Mouse (Mus musculus) urinary bladder, adult 2 months (tissue): ENCODE results near the gene Fancg. TPM values are rescaled to one million over a fixed set of nuclear protein-coding genes. Genes with fewer than 3 reads are reported as not detected.

Experiments used
- DNase-seq: peaks from one replicate; pipeline ENCODE4 v3.0.0; 2022; ENCODE audit warnings: low spot score
- polyA plus RNA-seq: library from polyadenylated mRNA; depleted of rRNA; stranded (reverse); fragments of >200 nt; gene quantifications from 2 replicates; pipeline ENCODE4 v1.2.3, GENCODE M21; 2012; rRNA removed

Fancg gene
- polyA plus RNA-seq, result 9.5 and 11.6 TPM in 2 replicates

DNA sequence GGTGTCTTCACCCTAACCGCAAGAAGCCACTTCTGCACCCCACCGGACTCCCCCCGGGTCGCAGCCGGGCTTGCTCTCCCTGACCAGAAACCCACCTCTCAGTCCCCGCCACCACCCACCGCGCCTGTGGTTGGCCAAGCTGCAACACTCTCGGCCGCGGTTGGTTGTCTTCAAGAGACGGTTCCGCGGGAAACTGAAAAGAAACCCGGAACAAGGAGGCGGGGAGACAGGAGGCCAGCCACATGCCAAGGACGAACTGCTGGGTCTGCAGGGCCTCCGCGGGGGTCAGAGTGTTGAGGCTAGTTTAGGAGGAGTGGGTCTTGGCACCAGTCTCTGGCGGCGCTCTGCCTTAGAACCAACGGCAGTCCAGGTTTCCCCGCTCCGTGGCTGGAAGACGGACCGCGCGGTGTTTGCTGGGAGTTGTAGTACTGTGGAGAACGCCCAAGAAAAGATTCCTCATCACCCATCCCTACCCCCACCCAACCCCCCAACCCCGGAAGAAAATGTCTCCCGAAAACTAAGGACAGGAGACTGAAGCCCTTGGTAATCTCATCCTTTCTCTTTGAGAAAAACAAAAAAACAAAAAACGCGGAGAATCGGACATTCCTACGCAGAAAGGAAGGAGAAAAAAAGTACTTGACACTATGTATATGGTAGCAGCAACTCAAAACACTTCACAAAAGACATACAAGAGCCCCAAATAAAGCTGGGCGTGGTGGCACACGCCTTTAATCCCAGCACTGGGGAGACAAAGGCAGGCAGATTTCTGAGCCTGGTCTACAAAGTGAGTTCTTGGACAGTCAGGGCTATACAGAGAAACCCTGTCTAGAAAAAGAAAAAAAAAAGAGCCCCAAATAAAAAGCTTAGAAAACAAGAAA is at the start of gene Fancg:
Gene Fancg, minus strand, starts transcription at position 346 of the 878 bp plus-strand sequence.
- peak; percentile 66 for DNase-seq

DNA sequence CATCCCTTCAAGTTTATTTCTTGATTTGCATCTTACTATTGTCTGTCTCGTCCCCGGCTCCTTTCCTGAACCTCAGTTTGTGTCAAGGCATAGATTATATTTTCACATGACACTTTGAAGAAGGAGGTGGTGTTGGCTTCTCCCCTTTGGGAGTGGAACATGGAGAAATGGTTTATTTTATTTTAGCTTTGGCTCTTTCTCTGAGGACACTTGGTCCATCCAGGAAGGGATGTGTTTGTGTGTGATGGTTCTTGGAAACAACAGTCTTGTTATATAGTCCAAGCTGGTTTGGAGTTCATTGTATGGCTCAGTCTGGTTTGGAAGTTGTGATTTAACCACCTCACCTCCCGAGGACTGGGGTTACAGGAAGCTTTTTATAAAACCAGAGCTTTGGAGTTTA is 49.4 kb upstream of the Fancg start:
- DNase-seq, result no peak

DNA sequence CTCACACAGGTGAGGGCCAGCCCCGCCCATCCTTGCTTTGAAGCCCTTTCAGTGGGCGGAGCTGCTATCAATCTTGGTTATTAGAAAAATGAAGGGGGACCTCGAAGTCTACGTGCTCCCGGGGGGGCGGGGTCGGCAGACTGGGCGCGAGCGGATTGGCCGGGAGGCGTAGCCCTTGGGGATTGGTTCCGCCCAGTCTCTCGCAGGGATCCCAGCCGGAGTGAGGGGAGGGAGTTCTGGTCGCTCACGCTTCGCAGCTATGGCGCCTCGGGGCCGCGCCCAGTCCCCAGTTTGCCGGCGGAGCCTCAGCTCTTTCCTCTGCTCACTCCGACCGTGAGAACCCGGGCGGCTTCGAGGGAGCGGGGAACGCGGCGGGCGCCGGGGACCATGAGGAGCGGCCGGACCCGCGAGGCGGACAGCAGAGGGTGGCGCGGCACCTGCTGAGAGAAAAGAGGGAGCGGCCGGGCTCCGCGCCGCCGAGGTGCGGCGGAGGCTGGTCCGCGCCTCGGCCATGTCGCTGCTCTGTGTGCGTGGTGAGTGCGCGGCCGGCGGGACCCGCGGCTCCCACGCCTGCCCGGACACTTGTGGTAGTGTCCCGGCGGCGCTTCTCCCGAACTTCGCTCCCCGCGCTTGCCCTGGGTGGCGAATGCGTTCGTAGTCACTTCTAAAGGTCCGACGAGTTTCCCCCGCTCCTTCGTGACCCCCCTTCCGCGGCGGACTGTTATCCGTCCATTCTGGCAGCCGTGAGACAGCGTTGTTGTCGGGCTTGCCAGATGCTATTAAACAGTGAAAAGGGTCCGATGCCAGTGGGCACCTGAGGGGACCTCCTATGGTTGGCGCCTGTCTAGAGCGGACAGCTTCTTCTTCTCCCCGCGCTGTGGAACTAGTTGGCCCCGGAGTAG is 48.7 kb upstream of the Fancg start, which contains the start of gene Unc13b:
Gene Unc13b, plus strand, starts transcription at position 201 of the 902 bp plus-strand sequence.
- peak; percentile 74 for DNase-seq

DNA sequence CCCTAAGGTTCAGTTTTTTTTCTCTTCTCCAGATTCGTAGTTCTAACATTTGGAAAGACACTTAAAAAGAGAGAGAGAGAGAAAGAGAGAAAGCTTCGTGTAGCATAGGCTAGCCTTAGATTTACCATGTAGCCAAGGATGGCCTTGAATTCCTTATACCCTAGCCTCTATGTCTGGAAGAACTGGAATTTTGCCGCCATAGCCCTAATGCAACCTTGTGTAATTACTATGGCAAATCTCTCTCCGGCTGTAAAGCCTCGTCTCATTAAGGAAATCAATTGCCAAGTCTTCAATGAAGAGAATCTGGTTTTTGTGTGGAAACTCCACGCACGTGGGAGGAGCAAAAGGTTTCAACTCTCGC is 48.1 kb upstream of the Fancg start:
- no peak for DNase-seq

DNA sequence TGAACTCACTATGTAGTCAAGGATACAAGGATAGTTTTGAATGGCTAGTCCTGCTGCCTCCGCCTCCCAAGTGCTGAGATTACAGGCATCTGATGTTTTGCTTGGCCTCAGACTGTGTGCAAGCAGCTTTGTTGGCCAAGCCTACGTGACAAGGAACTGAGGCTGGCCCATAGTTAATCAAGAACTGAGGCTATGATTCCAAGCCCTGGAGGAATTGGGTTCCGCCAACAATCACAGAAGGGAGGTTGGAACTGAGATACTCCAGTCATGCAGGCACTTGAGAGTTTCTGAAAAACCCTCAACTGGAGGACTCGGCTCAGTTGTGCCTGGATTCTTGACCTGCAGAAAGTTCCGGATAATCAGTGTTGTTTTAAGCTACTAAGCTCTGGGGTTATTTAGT is 47.3 kb upstream of the Fancg start:
- DNase-seq, result no peak

DNA sequence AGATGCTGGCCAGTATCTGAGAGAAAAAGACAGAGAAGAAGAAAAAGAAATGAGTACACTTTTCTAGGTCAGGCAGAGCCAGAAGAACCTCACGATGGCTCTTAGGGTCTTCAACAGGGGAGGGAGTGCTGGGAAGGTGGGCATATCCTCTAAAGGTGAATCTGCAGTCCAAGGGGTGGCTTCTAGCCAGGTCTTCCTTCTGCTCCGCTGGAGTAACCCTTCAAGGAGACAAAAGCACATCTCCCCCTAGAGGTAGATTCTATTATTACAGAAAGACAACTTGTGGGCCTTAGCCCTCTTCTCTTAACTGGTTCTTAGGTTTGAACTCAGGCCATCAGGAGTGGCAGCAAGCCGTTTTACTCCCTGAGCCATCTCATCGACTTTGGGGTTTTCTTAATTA is 42.3 kb upstream of the Fancg start:
- no peak for DNase-seq

DNA sequence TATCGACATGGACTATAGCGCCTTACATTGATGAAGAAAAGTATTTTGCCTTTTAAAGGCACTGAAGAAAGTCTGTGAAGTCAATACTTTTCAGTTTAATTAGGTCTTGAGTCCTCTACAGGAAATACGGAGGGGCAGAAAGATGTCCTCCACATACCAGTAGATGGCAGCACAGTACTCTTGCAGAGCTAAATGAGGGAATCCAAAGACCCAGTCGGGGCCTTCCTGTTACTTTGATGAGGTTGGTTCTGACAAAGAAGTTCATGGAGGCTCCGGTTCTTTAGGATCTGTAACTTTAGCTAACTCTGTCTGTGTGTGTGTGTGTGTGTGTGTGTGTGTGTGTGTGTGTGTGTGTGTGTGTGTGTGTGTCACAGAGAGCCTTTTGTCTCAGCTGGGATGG is 36.9 kb upstream of the Fancg start:
- DNase-seq, result no peak

DNA sequence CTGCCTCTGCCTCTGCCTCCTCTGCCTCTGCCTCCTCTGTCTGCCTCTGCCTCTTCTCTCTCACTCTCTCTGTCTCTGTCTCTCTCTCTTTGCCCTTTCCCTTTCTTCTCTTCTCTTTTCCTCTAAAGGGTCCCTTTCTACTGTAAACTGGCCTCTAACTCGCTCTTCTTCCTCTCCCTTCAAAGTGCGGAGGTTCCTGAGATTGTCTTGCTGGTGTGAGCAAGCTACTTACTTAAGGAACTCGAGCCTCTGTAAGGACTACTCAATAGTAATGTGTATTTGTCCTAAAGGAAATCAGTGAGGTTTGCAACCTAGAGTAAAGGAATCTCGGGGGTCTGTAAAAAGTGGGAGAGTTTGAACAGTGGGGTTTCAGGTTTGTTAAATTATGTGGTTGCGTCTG is 36.3 kb upstream of the Fancg start:
- no peak for DNase-seq

DNA sequence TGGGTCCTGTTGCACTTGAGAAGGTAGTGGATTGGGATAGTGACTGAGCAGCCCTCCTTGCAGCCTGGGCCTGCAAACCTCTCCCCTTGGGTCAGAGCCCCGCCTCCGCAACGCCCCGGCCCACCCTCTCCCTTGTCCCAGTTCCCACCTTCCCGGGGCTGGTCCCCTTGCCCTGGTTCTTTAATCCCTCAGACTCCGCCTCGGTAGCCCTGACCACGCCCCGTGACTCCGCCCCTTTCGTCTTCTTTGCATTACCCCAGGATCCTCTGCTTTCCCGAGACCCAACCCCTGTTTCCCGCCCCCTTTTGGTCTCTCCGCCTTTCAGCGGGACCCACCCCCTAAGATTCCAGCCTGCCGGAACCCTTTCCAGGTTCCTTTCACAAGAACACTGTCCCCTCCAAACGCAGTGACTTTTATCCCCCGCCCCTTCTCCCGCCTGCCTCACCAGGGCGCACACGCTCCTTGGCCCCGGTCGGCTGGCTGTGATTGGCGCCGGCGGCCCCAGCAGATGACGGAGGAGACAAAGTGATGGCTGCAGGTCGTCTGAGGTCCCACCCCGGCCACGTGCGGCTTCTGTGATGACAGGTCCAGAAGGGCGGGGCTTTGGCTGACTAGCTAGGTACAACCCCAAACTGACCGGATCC is 35.5 kb upstream of the Fancg start, which contains the start of gene Fam214b:
Gene Fam214b, minus strand, starts transcription at position 562 of the 644 bp plus-strand sequence.
- peak; percentile 80 for DNase-seq

DNA sequence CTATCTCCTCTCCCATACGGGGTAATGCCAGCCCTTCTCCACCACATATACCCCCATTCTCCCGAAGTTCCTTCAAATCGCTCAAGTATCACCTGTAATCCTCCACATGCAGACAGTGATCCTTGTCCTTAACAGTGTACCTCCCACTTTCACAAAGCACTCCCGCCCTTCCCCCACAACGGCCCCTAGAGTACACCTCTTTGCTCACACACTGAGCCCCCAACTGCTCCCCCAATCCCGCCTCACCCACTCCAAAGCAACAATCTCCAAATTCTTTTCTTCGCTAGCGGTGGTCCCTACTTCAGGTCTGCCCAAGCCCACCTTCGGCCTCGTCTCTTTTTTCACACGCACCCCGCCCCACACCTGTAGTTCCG is 35.0 kb upstream of the Fancg start:
- no peak for DNase-seq

DNA sequence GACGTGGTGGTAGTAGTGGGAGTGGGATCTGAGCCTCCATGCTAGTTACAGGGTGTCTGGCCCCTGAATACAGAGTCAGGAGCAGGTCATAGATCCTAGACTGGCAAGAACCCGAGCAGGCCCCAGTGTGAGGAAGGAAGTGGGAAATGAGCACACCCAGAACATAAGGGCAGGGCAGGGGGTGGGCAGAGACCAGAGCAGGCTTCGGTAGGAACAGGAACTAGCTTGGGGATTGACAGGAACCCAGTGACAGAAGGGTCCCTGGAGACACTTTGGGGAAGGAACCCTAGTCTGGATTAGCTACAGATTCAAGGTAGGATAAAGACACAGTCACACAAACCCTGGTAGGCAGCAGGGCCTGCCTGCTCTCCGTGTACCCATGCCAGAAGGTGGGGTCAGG is 34.4 kb upstream of the Fancg start:
- no peak for DNase-seq

DNA sequence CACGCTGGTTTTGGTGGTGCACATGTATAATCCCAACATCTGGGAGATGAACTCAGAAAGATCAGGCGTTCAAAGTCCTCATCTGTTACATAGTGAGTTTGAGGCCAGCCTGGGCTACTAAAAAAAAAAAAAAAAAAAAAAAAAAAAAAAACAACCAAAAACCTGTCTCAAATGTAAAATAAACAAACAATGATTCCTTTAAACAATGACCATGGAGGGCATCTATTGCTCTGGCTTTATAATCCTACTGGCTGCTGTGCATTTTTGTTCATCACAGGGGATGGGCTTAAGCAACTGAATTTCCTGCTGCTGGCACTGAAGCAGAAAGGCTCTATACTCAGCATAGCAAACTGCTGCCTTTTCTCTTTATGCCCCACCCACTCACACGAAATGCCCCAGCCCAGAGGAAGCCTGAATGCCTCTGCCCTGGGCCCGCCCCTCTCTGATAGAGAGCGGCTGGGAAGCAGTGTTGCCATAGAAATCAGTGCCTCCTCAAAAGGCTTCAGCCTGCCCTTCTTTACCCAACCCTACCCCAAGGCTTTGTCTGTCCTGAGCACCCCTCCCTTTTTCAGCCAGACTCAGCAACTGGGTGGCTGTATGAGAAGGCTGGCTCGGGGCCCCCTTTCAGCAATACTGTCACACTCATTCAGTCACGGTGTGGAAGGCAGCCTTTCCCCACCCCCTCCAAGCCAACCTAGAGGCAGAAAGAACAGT is 33.5 kb upstream of the Fancg start:
- no peak for DNase-seq

DNA sequence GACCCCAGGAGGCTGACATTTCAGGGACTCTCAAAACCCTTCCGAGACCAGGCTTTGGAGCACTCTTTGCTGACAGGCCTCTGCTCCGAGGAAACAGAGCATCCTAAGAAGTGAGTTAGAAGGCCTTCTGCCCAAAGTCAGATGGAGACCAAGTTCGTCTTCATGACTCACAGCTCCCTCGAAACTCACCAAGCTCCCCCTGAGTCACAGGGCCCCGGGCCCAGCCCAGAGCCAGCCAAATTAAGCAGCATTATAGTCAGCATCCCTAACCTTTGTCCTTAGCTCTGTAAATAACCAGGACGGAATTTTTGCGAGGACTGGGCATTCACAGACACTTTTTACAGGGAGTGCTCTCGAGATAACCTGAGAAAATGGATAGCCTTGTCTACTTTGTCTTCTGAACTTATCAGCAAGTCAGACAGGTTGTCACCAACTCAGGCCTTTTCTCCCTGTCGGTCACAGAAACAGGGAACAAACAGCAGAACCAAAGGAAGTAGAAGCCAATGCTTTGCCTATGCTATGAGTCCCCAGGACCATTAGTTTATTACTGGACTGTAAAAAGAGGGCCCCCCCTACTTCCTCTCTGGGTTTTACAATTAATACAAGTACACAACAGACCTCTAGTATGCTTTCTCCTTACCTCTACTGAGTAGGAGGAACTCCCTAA is 30.7 kb upstream of the Fancg start:
- no peak for DNase-seq

DNA sequence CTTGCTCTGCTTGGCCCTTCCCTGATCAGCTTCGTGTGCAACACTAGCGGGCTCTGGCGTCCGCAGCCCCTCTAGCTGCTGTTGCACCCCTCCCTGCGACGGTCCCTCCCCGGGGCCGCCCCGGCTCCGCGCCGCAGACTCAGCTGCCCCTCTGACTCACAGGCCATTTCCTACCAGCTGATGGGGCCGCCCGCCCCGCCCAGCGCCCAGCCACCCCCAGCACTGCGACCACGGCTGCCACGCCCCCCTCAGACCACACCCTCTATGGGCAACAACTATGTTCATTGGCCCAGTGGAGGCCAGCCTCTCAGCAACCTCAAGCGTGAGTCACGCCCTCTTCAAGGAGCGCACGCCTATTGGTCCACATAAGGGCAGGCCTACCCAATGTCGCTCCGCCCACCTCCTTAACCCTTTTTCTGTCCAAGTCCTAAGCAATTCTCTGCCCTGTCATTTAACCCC is 29.8 kb upstream of the Fancg start:
- DNase-seq, result peak; percentile 79

DNA sequence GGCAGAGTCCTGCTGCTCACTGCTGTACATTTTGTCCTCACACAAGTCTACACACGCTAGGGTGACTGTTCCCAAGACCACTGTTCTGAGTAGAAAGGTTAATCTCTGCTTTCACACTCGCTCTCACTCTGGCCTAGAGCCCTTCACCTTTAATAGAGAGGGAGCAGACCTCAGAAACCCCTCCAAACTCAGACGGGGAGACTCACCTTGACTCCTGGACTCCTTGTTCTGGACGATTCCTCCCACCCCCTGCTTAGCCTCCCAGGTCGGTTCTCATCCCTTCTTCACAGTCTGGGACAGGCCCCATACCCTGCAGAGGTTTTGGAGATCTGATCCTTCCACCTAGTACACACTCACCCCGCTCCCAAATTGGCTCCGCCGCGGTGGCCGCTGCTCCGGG is 29.3 kb upstream of the Fancg start:
- no peak for DNase-seq

DNA sequence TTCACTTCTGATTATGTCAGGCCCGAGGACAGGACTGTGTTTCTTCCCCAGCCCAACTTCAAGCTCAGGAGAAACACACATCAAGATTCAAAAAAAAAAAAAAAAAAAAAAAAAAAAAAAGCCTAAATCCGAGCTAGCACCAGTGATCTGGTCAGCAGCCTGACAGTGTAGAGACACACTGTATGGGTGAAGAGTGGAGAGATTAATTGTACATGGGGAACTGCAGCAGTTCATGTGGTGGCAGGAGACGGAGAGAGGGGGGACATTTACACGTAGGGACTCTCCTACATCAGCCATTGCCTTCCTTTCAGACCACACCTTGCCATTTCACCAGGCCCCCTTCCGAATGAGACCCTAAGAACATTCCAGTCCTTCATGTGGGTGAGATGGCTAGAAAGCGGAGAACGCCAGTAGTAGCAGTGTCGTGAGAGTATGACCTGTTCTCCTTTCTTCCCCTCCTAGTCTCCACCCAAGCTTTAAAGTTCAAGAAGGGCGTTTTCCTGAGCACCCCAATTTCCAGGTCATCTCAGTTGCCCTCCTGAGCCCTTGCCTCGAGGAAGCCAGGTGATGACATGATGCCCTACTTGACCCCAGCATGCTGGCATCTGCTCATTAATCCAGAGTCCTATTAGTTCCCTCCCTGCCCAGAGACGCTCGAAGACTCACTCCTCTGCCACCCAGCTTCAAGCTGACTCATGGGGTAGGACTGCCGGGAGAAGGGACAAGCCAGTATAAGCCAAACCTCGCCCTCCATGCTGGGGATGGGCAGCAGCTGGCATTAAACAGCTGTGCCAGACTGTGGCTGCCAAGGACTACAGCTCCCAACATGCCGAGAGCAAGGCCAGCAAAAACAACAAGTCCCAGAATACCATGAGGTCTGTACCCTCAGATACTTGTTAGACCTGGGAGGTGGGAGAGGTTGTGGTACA is 28.5 kb upstream of the Fancg start:
- no peak for DNase-seq

DNA sequence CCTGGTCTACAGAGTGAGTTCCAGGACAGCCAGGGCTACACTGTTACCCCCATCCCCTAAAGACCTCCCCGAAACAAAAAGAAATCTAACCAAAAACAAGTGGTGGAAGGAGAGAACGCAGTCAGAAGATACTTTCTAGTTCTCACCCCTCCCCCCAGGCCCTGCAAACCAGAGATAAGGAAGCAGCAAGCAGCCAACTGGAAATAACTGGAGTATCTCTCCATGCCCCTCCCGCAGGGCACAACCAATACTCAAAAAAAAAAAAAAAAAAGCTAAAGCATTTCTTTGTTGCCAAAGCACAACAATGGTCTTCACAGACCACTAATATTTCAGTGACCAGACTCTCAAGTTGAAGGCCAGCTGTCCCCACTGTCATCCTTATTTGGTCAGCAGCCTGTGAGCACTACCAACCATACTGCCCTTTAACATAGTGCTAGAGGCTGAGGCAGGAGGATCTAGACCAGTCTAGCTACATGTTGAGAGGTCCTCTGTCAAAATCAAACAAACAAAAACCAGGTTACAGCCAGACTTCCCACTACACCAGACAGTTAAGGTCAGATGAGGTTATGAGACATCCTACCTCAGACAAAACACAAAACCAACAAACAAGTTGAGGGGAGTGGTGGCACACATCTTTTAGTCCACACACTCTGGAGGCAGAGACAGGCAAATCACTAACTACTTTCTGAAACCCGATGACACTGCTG is 27.7 kb upstream of the Fancg start:
- no peak for DNase-seq

DNA sequence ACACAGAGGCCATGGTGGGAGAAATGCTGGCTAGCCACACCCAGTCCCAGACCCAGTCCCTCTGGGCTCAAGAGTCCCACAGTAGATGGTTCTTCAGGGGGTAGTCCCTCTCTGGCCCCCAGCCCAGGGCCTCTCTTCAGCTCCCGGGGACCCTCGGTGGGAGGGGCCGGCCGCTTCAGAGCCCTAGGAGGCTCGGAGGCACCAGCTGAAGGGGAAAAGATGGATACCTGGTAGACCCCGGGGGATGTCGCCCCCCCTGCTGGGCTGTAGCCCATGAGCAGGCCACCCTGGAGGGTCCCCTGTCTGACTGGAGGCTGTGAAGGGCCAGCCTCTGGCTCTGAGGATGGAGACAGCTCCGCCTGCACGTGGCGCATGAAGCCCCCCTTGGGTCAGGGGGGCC is 26.1 kb upstream of the Fancg start:
- DNase-seq, result no peak

DNA sequence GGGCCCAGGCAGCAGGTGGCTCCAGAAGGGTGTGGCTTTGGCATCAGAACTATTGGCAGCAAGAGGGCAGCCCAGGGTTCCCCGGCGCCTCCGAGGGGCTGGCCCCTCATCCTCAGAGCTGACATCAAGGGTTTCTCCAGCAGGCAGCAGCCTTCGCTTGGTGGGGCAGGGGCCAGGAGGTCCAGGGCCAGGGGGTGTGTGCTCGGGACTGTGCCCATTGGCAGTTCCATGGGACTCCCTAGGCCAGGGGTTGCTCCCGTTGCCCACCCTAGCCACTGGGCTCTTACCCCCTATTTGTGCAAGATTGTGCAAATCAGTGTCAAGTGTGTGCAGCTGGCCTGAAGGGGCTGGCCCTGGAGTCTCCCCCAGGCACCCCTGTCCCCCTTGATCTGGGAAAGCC is 25.5 kb upstream of the Fancg start:
- no peak for DNase-seq
